Mouse (Mus musculus) stomach, postnatal 0 days (tissue): ENCODE measurements at regions not wholly inside any gene's neighbourhood (a gene's known extent, or its start where the extent isn't known, plus 50 kb on each side); places are given as distances from the start of the nearest gene placed in this dataset.

Source experiments
- ATAC-seq: fragments of 200-750 bp; cut with Nextera tagmentation; 2 replicates; pipeline ENCODE4 v1.8.0; 2017; ENCODE audit not compliant: low FRiP score, low TSS enrichment
- DNase-seq: peaks from one replicate; pipeline ENCODE4 v3.0.0-alpha.2; 2016; ENCODE audit warnings: low spot score
- H3K27ac ChIP-seq: fragments of 300-500 bp; sonication (generic); replicated peaks from 2 replicates; pipeline ENCODE4 v1.5.1; 2014; ENCODE audit warnings: mild to moderate bottlenecking, control low read depth
- H3K27me3 ChIP-seq: fragments of 300-500 bp; sonication (generic); 2 replicates; pipeline ENCODE4 v1.6.1; 2014; ENCODE audit warnings: low read length; ENCODE audit not compliant: control insufficient read depth, insufficient read depth
- H3K36me3 ChIP-seq: fragments of 300-500 bp; sonication (generic); 2 replicates; pipeline ENCODE4 v1.6.1; 2014; ENCODE audit warnings: low read length, mixed read lengths; ENCODE audit not compliant: control insufficient read depth, insufficient read depth
- H3K4me1 ChIP-seq: fragments of 300-500 bp; sonication (generic); replicated peaks from 2 replicates; pipeline ENCODE4 v1.6.1; 2014; ENCODE audit warnings: antibody characterized with exemption; ENCODE audit not compliant: control insufficient read depth, insufficient read depth
- H3K4me2 ChIP-seq: fragments of 300-500 bp; sonication (generic); replicated peaks from 2 replicates; pipeline ENCODE4 v1.6.1; 2014; ENCODE audit warnings: low read depth, mild to moderate bottlenecking, control low read depth, moderate library complexity
- H3K4me3 ChIP-seq: fragments of 300-500 bp; sonication (generic); 2 replicates; pipeline ENCODE4 v1.5.1; 2014; ENCODE audit warnings: low read depth, low read length, control low read depth
- H3K9ac ChIP-seq: fragments of 300-500 bp; sonication (generic); 2 replicates; pipeline ENCODE4 v1.6.1; 2014; ENCODE audit warnings: mild to moderate bottlenecking, low read length, control low read depth, mixed read lengths
- H3K9me3 ChIP-seq: fragments of 300-500 bp; sonication (generic); 2 replicates; pipeline ENCODE4 v1.6.1; 2016; ENCODE audit warnings: low read length; ENCODE audit not compliant: control insufficient read depth
- CTCF ChIP-seq: IDR thresholded peaks from 2 replicates; pipeline ENCODE4 v1.5.1; 2016; ENCODE audit warnings: antibody characterized with exemption, low read depth, mild to moderate bottlenecking, moderate library complexity
- EP300 ChIP-seq: optimal IDR thresholded peaks from 2 replicates; pipeline ENCODE3; 2016; ENCODE audit warnings: antibody characterized with exemption
- WGBS: fragments of 180-500 bp; shearing (Covaris S2); extraction: QIAGEN DNeasy Blood & Tissue Kit; methylation state at CpG from one replicate; pipeline ENCODE4 v1.1.7; 2014; 5-methylcytosine and 5-hydroxymethylcytosine counted together

DNA sequence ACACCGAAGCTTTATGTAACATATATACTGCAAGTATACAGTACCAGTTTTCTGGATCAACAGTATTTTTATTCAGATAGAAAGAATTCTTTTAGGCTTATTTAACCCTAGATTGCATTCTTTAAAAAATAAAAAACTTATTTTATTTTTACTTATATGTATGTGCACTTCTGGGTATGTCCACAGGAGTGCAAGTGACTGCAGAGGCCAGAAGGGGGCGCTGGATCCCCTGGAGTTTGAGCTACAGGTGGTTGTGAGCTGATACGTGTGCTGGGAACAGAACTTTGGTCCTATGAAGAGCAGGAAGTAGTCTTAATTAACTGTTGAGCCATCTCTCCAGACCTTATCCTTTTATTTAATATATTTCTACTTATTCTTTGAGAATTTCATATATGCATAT is 145.3 kb upstream of the Atp1b1 start:
- Histone ChIP-seq H3K27ac (no peak overlapping the region), H3K27me3 (no peaks in the 10 kb centered on the region), H3K9me3 (no peaks in the 10 kb centered on the region), H3K4me2 (no peak overlapping the region), H3K4me3 (no peak overlapping the region), H3K36me3 (no peaks in the 10 kb centered on the region), H3K9ac (no peak overlapping the region), H3K4me1 (no peaks in the 10 kb centered on the region)
- DNase-seq: no peak
- TF ChIP-seq EP300 (no peak), CTCF (peak; percentile 36)
- no peak for ATAC-seq
- 73% methylated on average over 3 of the region's 3 CpGs for WGBS

- H3K9me3 ChIP-seq: no peaks in the 10 kb centered on the region
- no peak for DNase-seq
- H3K4me1 ChIP-seq: no peaks in the 10 kb centered on the region
- no peaks in the 10 kb centered on the region for H3K36me3 ChIP-seq
- no peaks in the 10 kb centered on the region for H3K27me3 ChIP-seq
- ATAC-seq: no peak
- no peak overlapping the region for H3K4me2 ChIP-seq
- TF ChIP-seq CTCF (no peak), EP300 (no peak)
- WGBS: 87% methylated on average over 5 of the region's 5 CpGs
- H3K9ac ChIP-seq: no peak overlapping the region
- H3K4me3 ChIP-seq: no peak overlapping the region
- H3K27ac ChIP-seq: no peak overlapping the region
Observed at GRCm38 (mm10) chr1:164602568-164602967, 144.4 kb upstream of the Atp1b1 start.

- Histone ChIP-seq H3K4me2 (no peak overlapping the region), H3K9ac (no peak overlapping the region), H3K36me3 (no peaks in the 10 kb centered on the region), H3K4me3 (no peak overlapping the region), H3K4me1 (no peaks in the 10 kb centered on the region), H3K27me3 (no peaks in the 10 kb centered on the region), H3K9me3 (no peaks in the 10 kb centered on the region), H3K27ac (no peak overlapping the region)
- ATAC-seq (no peak), DNase-seq (no peak)
- no peak for TF ChIP-seq EP300
- TF ChIP-seq CTCF: no peak
- 80% methylated on average over 3 of the region's 3 CpGs for WGBS
Observed at GRCm38 (mm10) chr1:164590205-164590613, 132.1 kb upstream of the Atp1b1 start.

GRCm38 (mm10) chr1:164586066-164586989 is 128.2 kb upstream of the Atp1b1 start:
- no peak overlapping the region for H3K27ac ChIP-seq
- H3K9ac ChIP-seq: no peak overlapping the region
- H3K4me2 ChIP-seq: no peak overlapping the region
- no peak overlapping the region for H3K4me3 ChIP-seq
- 41% methylated on average over 11 of the region's 11 CpGs for WGBS
- no peak for ATAC-seq
- no peaks in the 10 kb centered on the region for H3K4me1 ChIP-seq
- no peak for DNase-seq
- no peaks in the 10 kb centered on the region for H3K9me3 ChIP-seq
- TF ChIP-seq EP300 (no peak), CTCF (no peak)
- H3K27me3 ChIP-seq: no peaks in the 10 kb centered on the region
- H3K36me3 ChIP-seq: no peaks in the 10 kb centered on the region

- ATAC-seq: no peak
Observed at GRCm38 (mm10) chr1:164576856-164577489, 118.8 kb upstream of the Atp1b1 start.

DNA sequence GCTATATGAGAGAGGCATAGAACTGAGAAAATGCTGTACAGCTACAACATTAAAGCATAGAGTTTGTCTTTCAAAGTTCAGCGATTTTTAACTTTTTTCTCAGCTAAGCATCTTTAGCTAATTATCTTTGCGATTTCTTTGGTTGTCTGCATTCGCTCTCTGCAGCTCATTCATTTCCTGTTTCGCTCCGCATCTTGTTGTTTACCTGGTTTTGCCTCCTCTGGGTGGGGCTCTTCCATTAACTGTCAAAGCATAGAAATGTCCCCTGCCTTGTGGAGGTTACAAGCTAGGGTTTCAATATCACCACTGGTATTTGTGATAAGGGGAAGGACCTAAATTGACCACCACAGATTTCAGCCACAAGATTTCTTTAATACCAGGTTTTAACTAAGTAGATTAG is 115.5 kb upstream of the Atp1b1 start:
- Histone ChIP-seq H3K4me2 (no peak overlapping the region), H3K36me3 (no peaks in the 10 kb centered on the region), H3K9ac (no peak overlapping the region), H3K4me1 (no peaks in the 10 kb centered on the region), H3K9me3 (no peaks in the 10 kb centered on the region), H3K27me3 (no peaks in the 10 kb centered on the region), H3K27ac (no peak overlapping the region), H3K4me3 (no peak overlapping the region)
- TF ChIP-seq CTCF (no peak), EP300 (no peak)
- DNase-seq (no peak), ATAC-seq (no peak)
- 75% methylated on average over 5 of the region's 5 CpGs for WGBS

More at GRCm38 (mm10) chr1:164576856-164577489, 118.8 kb upstream of the Atp1b1 start:
- H3K4me3 ChIP-seq: no peak overlapping the region
- H3K27ac ChIP-seq: no peak overlapping the region
- 69% methylated on average over 14 of the region's 14 CpGs for WGBS
- no peaks in the 10 kb centered on the region for H3K36me3 ChIP-seq
- no peaks in the 10 kb centered on the region for H3K9me3 ChIP-seq
- DNase-seq: no peak
- no peak for TF ChIP-seq CTCF
- no peak for TF ChIP-seq EP300
- H3K4me2 ChIP-seq: no peak overlapping the region
- no peaks in the 10 kb centered on the region for H3K4me1 ChIP-seq
- H3K9ac ChIP-seq: no peak overlapping the region
- H3K27me3 ChIP-seq: no peaks in the 10 kb centered on the region
